Mouse (Mus musculus) left cerebral cortex, adult 11 months (tissue): ENCODE measurements at regions not wholly inside any gene's neighbourhood (a gene's known extent, or its start where the extent isn't known, plus 50 kb on each side); places are given as distances from the start of the nearest gene placed in this dataset.
A peak's percentile ranks its signal among the peaks of the same experiment; 100 is the strongest.
"Not testable (repeated sequence)": the region's sequence is repeated elsewhere in the genome, so short reads cannot be mapped to it uniquely, and the experiment has no call there.

Experiments used
- DNase-seq: peaks from one replicate; pipeline ENCODE4 v3.0.0; 2022; ENCODE audit warnings: low spot score

GRCm38 (mm10) chr2:123655551-123655950 lies 434.2 kb upstream of the Sema6d start:
- no peak for DNase-seq

GRCm38 (mm10) chr2:123688290-123689030 lies 401.3 kb upstream of the Sema6d start:
- no peak for DNase-seq

- DNase-seq, result no peak
Measured at GRCm38 (mm10) chr2:123689801-123690200, 400.0 kb upstream of the Sema6d start.

- DNase-seq, result no peak
Measured at GRCm38 (mm10) chr2:123739688-123740087, 350.1 kb upstream of the Sema6d start.

- no peak for DNase-seq
Measured at GRCm38 (mm10) chr2:123740541-123740940, 349.2 kb upstream of the Sema6d start.

- no peak for DNase-seq
Measured at GRCm38 (mm10) chr2:123754220-123754619, 335.5 kb upstream of the Sema6d start.

GRCm38 (mm10) chr2:123754656-123755499 lies 334.9 kb upstream of the Sema6d start:
- DNase-seq, result not testable (repeated sequence)

GRCm38 (mm10) chr2:123799226-123799786 lies 290.5 kb upstream of the Sema6d start:
- no peak for DNase-seq

GRCm38 (mm10) chr2:123805646-123806045 lies 284.1 kb upstream of the Sema6d start:
- DNase-seq, result no peak

- no peak for DNase-seq
Measured at GRCm38 (mm10) chr2:123806370-123806769, 283.4 kb upstream of the Sema6d start.

GRCm38 (mm10) chr2:123813182-123813949 lies 276.4 kb upstream of the Sema6d start:
- DNase-seq, result peak; percentile 16

GRCm38 (mm10) chr2:123813950-123814337 lies 275.8 kb upstream of the Sema6d start:
- DNase-seq, result no peak

GRCm38 (mm10) chr2:123816627-123817026 lies 273.1 kb upstream of the Sema6d start:
- no peak for DNase-seq

GRCm38 (mm10) chr2:123833540-123834136 lies 256.1 kb upstream of the Sema6d start:
- no peak for DNase-seq
